Mouse (Mus musculus): ENCODE data around the gene Btbd9.

DNA sequence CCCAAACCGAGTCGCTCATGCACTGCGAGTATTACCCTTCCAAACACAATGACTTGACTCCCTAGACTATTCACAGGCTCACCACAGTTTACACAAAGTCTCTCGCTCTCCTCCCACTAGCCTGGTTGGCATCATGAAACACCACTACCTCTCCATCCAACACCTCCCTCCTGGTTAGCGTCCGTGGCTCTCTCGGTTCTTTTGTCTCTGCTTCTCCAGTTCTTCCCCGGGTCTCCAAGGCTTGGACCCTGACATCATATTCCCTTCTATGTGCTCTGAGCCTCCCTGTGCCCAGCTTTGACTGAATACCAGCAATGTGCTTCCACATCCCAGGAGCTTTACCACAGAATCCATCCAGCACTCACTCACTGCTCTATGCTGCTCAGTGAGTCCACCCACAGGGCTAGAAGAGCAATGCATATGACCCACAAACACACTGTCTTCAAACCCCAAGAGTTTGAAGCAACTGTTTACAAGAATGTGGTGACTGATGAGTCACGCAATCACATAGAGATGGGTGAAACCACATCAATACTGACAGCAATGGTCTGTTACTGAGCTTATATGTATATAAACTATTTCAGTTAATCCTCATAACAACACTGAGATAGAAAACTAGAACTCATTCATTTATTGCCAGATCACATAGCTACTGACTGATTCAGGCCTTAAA is 53.7 kb downstream of the Btbd9 start:
- TF ChIP-seq CTCF (IDR thresholded peaks at IDR 0.05; ENCODE audit: low read depth, low read length) (no peak), EP300 (IDR thresholded peaks at IDR 0.05; ENCODE audit: insufficient read depth, low read depth, low read length) (no peak)
